Mouse (Mus musculus) midbrain, embryonic 16.5 days (tissue): Measurements from ENCODE around the gene Zfp189. TPM values are rescaled to one million over a fixed set of nuclear protein-coding genes. Genes with fewer than 3 reads are reported as not detected.

Experiments
- ATAC-seq: fragments of 200-750 bp; cut with Nextera tagmentation; 2 replicates; pipeline ENCODE4 v1.8.0; 2017; ENCODE audit warnings: moderate TSS enrichment
- H3K27ac ChIP-seq: fragments of 300-500 bp; sonication (generic); 2 replicates; pipeline ENCODE4 v1.5.1; 2014; ENCODE audit warnings: mild to moderate bottlenecking, low read length, mixed read lengths
- H3K27me3 ChIP-seq: fragments of 300-500 bp; sonication (generic); 2 replicates; pipeline ENCODE4 v1.6.1; 2014; ENCODE audit warnings: low read depth, low read length, mixed read lengths; ENCODE audit not compliant: control insufficient read depth, insufficient read depth
- H3K36me3 ChIP-seq: fragments of 300-500 bp; sonication (generic); 2 replicates; pipeline ENCODE4 v1.6.1; 2014; ENCODE audit warnings: mild to moderate bottlenecking, low read length, moderate library complexity, mixed read lengths; ENCODE audit not compliant: control insufficient read depth, insufficient read depth
- H3K4me1 ChIP-seq: fragments of 300-500 bp; sonication (generic); 2 replicates; pipeline ENCODE4 v1.6.1; 2014; ENCODE audit warnings: mild to moderate bottlenecking, low read length, mixed read lengths; ENCODE audit not compliant: control insufficient read depth, insufficient read depth
- H3K4me2 ChIP-seq: fragments of 300-500 bp; sonication (generic); 2 replicates; pipeline ENCODE4 v1.6.1; 2014; ENCODE audit warnings: mild to moderate bottlenecking, low read length, mixed read lengths
- H3K4me3 ChIP-seq: fragments of 300-500 bp; sonication (generic); 2 replicates; pipeline ENCODE4 v1.5.1; 2014; ENCODE audit warnings: low read depth, mild to moderate bottlenecking, low read length, moderate library complexity, mixed read lengths
- H3K9ac ChIP-seq: fragments of 300-500 bp; sonication (generic); 2 replicates; pipeline ENCODE4 v1.6.1; 2014; ENCODE audit warnings: low read depth, low read length, mixed read lengths
- H3K9me3 ChIP-seq: fragments of 300-500 bp; sonication (generic); replicated peaks from 2 replicates; pipeline ENCODE4 v1.6.1; 2014; ENCODE audit warnings: mild to moderate bottlenecking, low read length, mixed read lengths; ENCODE audit not compliant: control insufficient read depth, poor library complexity, severe bottlenecking
- WGBS: fragments of 180-500 bp; shearing (Covaris S2); extraction: QIAGEN DNeasy Blood & Tissue Kit; methylation state at CpG from one replicate; pipeline ENCODE4 v1.1.7; 2014; 5-methylcytosine and 5-hydroxymethylcytosine counted together
- polyA plus RNA-seq: library from polyadenylated mRNA; unstranded; fragments of >200 nt; fragmentation: Nextera tagmentation; extraction: Ambion mirVana; gene quantifications from 2 replicates; pipeline ENCODE4 v1.2.1, GENCODE M21; 2015

The Zfp189 gene
- polyA plus RNA-seq, 1 experiment from 2014 or later: 13.0 TPM

DNA sequence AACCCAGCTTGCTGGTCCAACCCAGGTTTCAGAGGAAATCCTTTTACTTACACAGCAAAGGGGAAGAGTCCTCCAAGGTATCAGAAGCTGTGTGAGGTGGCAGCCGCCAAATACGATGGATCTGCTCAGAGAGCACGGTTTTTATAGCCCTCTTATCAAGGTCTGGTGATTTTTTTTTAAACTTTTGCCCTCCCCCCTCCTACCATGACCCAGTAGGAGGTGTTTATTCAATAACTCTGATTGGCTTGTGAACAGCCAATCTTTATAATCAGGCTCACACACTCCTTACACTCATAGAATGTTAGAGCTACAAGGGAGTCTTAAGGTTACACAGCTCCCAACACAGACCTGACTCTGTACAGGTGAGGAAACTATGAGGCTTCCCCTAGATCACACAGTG, 28.4 kb downstream of the Zfp189 start, which contains the start of gene Aldob:
TSS of gene Aldob (minus strand) at position 164 of the 400 bp plus-strand sequence.
- Histone ChIP-seq H3K9ac (no peak within 1 kb of the TSS), H3K4me3 (no peak within 1 kb of the TSS), H3K4me2 (no peak within 1 kb of the TSS), H3K27me3 (no peaks in the 10 kb centered on the region), H3K36me3 (no peaks in the 10 kb centered on the region), H3K27ac (no peak within 1 kb of the TSS), H3K4me1 (no peaks in the 10 kb centered on the region), H3K9me3 (no peaks in the 10 kb centered on the region)
- no peak for ATAC-seq
- WGBS: 71% methylated on average over 3 of the region's 3 CpGs

DNA sequence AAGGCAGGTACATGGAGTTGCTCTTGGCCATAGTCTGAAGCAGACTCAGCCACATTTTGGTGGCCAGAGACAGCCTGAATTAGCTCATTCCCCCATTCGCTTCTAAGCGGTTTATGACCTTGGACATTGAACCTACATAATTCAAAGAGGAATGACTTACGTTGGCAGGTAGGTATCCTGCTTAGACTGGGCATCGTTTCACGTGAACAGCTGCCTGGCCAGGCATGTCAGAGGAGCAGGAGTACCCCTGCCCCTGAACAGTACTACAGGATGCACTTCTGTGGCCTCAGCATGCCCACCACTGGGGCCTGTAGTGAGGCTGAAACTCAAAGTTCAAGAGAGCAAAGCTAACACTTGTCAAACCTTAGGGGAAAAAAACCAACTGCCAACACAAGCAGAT, 32.4 kb downstream of the Zfp189 start:
- Histone ChIP-seq H3K4me2 (no peak overlapping the region), H3K9me3 (no peaks in the 10 kb centered on the region), H3K27me3 (no peaks in the 10 kb centered on the region), H3K36me3 (no peaks in the 10 kb centered on the region), H3K4me3 (no peak overlapping the region), H3K4me1 (no peaks in the 10 kb centered on the region), H3K27ac (no peak overlapping the region), H3K9ac (no peak overlapping the region)
- WGBS: 91% methylated on average over 5 of the region's 5 CpGs
- no peak for ATAC-seq

DNA sequence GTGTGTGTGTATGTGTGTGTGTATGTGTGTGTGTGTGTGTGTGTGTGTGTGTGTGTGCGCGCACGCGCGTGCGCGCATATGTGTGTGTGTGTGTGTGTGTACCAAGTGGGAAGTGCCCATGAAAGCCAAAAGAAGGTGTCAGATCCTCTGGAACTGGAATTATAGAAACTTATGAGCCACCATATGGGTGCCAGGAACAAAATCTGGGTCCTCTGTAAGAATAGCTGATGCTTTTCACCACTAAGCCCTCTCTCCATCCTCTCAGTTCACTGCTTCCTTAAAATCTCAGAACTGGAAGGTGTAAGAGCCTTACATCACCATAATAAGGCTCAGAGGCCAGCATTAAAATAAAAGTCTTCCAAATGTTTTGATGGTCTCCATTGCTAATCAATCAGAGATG, 36.4 kb downstream of the Zfp189 start:
- Histone ChIP-seq H3K4me1 (no peaks in the 10 kb centered on the region), H3K9ac (no peak overlapping the region), H3K4me3 (no peak overlapping the region), H3K27ac (no peak overlapping the region), H3K9me3 (no peaks in the 10 kb centered on the region), H3K27me3 (no peaks in the 10 kb centered on the region), H3K36me3 (no peaks in the 10 kb centered on the region), H3K4me2 (no peak overlapping the region)
- WGBS: 90% methylated on average over 7 of the region's 7 CpGs
- no peak for ATAC-seq

DNA sequence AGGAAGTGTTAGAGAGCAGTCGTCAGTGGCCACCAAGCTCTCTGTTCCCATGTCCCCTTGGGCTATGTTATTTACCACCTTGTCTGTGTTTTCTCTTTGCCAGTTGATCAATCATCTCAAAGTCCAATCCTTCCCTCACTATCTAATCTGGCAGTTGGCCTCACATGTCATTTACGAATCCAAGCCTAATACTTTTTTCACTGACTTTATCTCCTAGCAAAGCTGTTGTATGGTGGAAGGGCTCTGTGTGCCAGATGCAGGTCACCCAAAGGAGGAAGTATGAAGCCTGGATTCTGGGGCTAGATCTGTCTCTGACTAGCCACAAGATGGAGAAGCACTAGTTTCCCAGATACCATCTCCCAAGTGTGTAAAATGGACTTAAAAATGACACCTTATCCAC, 37.2 kb downstream of the Zfp189 start:
- no peaks in the 10 kb centered on the region for H3K36me3 ChIP-seq
- WGBS: 91% methylated on average over 2 of the region's 2 CpGs

GRCm38 (mm10) chr4:49559915-49560772, 39.2 kb downstream of the Zfp189 start:
- H3K9me3 ChIP-seq: no peaks in the 10 kb centered on the region
- H3K36me3 ChIP-seq: no peaks in the 10 kb centered on the region
- no peak overlapping the region for H3K9ac ChIP-seq
- H3K4me3 ChIP-seq: no peak overlapping the region
- ATAC-seq: no peak
- no peak overlapping the region for H3K27ac ChIP-seq
- 73% methylated on average over 20 of the region's 20 CpGs for WGBS
- H3K27me3 ChIP-seq: no peaks in the 10 kb centered on the region
- no peaks in the 10 kb centered on the region for H3K4me1 ChIP-seq
- H3K4me2 ChIP-seq: no peak overlapping the region

More for the DNA sequence above, 37.2 kb downstream of the Zfp189 start:
- Histone ChIP-seq H3K4me2 (no peak overlapping the region), H3K9ac (no peak overlapping the region), H3K4me1 (no peaks in the 10 kb centered on the region), H3K27me3 (no peaks in the 10 kb centered on the region), H3K9me3 (no peaks in the 10 kb centered on the region), H3K27ac (no peak overlapping the region), H3K4me3 (no peak overlapping the region)
- no peak for ATAC-seq

- H3K4me2 ChIP-seq: no peak overlapping the region
- 12% methylated on average over 3 of the region's 3 CpGs for WGBS
- H3K36me3 ChIP-seq: no peaks in the 10 kb centered on the region
- H3K9me3 ChIP-seq: no peaks in the 10 kb centered on the region
- no peak overlapping the region for H3K4me3 ChIP-seq
- no peaks in the 10 kb centered on the region for H3K4me1 ChIP-seq
- H3K27me3 ChIP-seq: no peaks in the 10 kb centered on the region
- no peak overlapping the region for H3K27ac ChIP-seq
- ATAC-seq: peak; percentile 78
- no peak overlapping the region for H3K9ac ChIP-seq
Observed at GRCm38 (mm10) chr4:49567613-49568012, 46.6 kb downstream of the Zfp189 start.

DNA sequence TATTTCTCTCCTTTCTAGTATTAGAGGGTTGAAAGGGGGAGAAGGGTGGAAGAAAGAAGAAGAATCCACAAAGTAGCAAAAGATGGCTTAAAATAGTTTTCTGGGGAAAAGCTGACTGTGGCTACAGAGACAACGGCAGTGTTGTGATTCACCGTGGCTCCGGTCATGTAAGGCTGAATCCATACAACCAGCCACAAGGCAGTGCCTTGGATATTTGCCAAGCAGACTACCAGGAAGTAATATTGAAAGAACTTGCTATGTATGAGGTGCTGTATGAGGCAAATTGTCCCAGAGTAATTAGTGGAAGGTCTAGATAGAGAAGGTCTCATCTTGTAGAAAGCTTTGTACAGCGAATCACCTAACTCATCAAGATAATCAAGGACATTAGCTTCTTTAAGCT, 51.2 kb downstream of the Zfp189 start:
- no peaks in the 10 kb centered on the region for H3K9me3 ChIP-seq
- WGBS: 87% methylated on average over 4 of the region's 4 CpGs
- H3K27ac ChIP-seq: no peak overlapping the region
- H3K27me3 ChIP-seq: no peaks in the 10 kb centered on the region
- H3K4me1 ChIP-seq: no peaks in the 10 kb centered on the region
- ATAC-seq: no peak
- no peaks in the 10 kb centered on the region for H3K36me3 ChIP-seq
- no peak overlapping the region for H3K4me3 ChIP-seq
- no peak overlapping the region for H3K9ac ChIP-seq
- no peak overlapping the region for H3K4me2 ChIP-seq

Other genes with a start within 250 kb of the Zfp189 start
- gene Acnat2, start 113.0 kb upstream of the Zfp189 start, polyA plus RNA-seq: not detected in 2 replicates
- not detected in 2 replicates for gene Acnat1, start 47.3 kb upstream of the Zfp189 start, polyA plus RNA-seq
- gene Baat, start 14.6 kb upstream of the Zfp189 start, polyA plus RNA-seq: 0.18 TPM in 1 of 2 replicates, not detected in the other
- 80.5 and 82.6 TPM in 2 replicates for gene Mrpl50, start 83 bp upstream of the Zfp189 start, polyA plus RNA-seq
- 0.31 and 0.44 TPM in 2 replicates for gene Aldob, start 28.4 kb downstream of the Zfp189 start, polyA plus RNA-seq
- 120 and 134 TPM in 2 replicates for gene Tmem246, start 76.7 kb downstream of the Zfp189 start, polyA plus RNA-seq
- 45.3 and 48.9 TPM in 2 replicates for gene Rnf20, start 110.8 kb downstream of the Zfp189 start, polyA plus RNA-seq
- 0.68 and 0.75 TPM in 2 replicates for gene Ppp3r2, start 160.8 kb downstream of the Zfp189 start, polyA plus RNA-seq